14 mouse cellular contexts compared by ENCODE assay signal in the genomic region with DNA sequence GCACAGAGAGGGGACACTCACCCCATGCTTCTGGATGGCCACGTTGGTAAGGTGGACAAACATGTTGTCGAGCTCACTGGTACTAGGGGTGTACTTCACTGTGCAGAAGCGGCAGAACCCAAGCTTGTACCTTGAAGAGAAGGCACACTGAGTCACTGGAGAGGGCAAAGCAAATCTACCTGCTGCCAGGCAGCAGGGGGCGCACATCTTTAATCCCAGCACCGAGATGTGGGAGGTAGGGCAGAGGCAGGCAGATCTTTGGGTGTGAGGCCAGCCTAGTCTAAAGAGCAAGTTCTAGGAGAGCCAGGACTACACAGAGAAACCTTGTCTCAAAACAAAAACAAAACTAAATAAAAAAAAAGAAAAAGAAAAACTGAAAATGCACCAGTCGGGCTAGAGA. TPM values are rescaled to one million over a fixed set of nuclear protein-coding genes. Genes with fewer than 3 reads are reported as not detected.
DNase-seq lines count a peak whose midpoint lies in the region; ATAC-seq and TF ChIP-seq lines count a peak whose summit lies in the region.
"Had no signal": no experiment of that assay in that cellular context is flagged by ENCODE, and none has a peak within 500 bp of the region (broad histone marks: within the 10 kb centered on the region; RNA-seq: fewer than 3 reads in every experiment).

No protein-coding gene starts in this region.

- no peak overlapping the region for H3K4me2 ChIP-seq in lung, embryonic 14.5 days
- no peak overlapping the region for H3K4me2 ChIP-seq in liver, postnatal 0 days (ENCODE audit: low read depth, low read length)
- H3K4me2 ChIP-seq in hindbrain, embryonic 11.5 days (replicated peaks; ENCODE audit: low read depth, low read length): no peak overlapping the region
- no peak overlapping the region for H3K4me2 ChIP-seq in hindbrain, embryonic 16.5 days (ENCODE audit: low read length)
- H3K4me2 ChIP-seq: midbrain, embryonic 12.5 days; neural tube, embryonic 12.5 days had no signal

- no peaks in the 10 kb centered on the region for H3K9me3 ChIP-seq in lung, embryonic 14.5 days (ENCODE audit: low read depth, low read length)
- H3K9me3 ChIP-seq in E14TG2a.4 (ENCODE audit: low read length): no peaks in the 10 kb centered on the region
- H3K9me3 ChIP-seq in liver, postnatal 0 days (ENCODE audit: low read length): no peaks in the 10 kb centered on the region
- H3K9me3 ChIP-seq in hindbrain, embryonic 11.5 days (ENCODE audit: control insufficient read depth, low read length): no peaks in the 10 kb centered on the region
- H3K9me3 ChIP-seq in hindbrain, embryonic 16.5 days (ENCODE audit: control insufficient read depth, low read length): no peaks in the 10 kb centered on the region
- H3K9me3 ChIP-seq: midbrain, embryonic 12.5 days; neural tube, embryonic 12.5 days had no signal

- H3K36me3 ChIP-seq in lung, embryonic 14.5 days (ENCODE audit: insufficient read depth): peaks cover 11% of the 10 kb centered on the region; the same call in 1 of the 2 replicates
- peaks cover 35% of the 10 kb centered on the region for H3K36me3 ChIP-seq in E14TG2a.4 (ENCODE audit: insufficient read depth, low read length)
- H3K36me3 ChIP-seq in liver, postnatal 0 days (replicated peaks; ENCODE audit: insufficient read depth, low read length): no peaks in the 10 kb centered on the region
- H3K36me3 ChIP-seq in hindbrain, embryonic 11.5 days (ENCODE audit: control insufficient read depth, insufficient read depth, low read length): 0 out of 2 replicates have a peak, but pooled peaks cover 2% of the 10 kb centered on the region
- peaks cover 69% of the 10 kb centered on the region for H3K36me3 ChIP-seq in hindbrain, embryonic 16.5 days (ENCODE audit: control insufficient read depth, insufficient read depth, low read length)

- WGBS in cerebellum, adult 2 months: 91% methylated on average over 6 of the region's 6 CpGs
- WGBS in lung, embryonic 14.5 days: 88% methylated on average over 6 of the region's 6 CpGs
- WGBS in liver, postnatal 0 days (ENCODE audit: insufficient replicate concordance): 85% methylated on average over 6 of the region's 6 CpGs
- WGBS in hindbrain, embryonic 11.5 days: 91% methylated on average over 6 of the region's 6 CpGs
- WGBS in hindbrain, embryonic 16.5 days: 89% methylated on average over 6 of the region's 6 CpGs

- H3K4me3 ChIP-seq in cerebellum, adult 2 months (replicated peaks; ENCODE audit: insufficient read depth, low read depth, low read length): no peak overlapping the region
- H3K4me3 ChIP-seq in lung, embryonic 14.5 days (ENCODE audit: low read depth, low read length): no peak overlapping the region
- H3K4me3 ChIP-seq in E14TG2a.4 (replicated peaks; ENCODE audit: low read length): no peak overlapping the region
- H3K4me3 ChIP-seq in liver, postnatal 0 days (ENCODE audit: low read depth, low read length): no peak overlapping the region
- no peak overlapping the region for H3K4me3 ChIP-seq in hindbrain, embryonic 11.5 days (ENCODE audit: low read depth, low read length)
- H3K4me3 ChIP-seq in hindbrain, embryonic 16.5 days (ENCODE audit: low read length): no peak overlapping the region
- H3K4me3 ChIP-seq: midbrain, embryonic 12.5 days; neural tube, embryonic 12.5 days had no signal

- no peak for ATAC-seq in lung, embryonic 14.5 days (ENCODE audit: insufficient read depth)
- no peak for ATAC-seq in liver, postnatal 0 days
- ATAC-seq in hindbrain, embryonic 11.5 days (ENCODE audit: low FRiP score): no peak
- no peak for ATAC-seq in hindbrain, embryonic 16.5 days
- ATAC-seq: forebrain, embryonic 14.5 days had no signal

- no peaks in the 10 kb centered on the region for H3K4me1 ChIP-seq in cerebellum, adult 2 months (ENCODE audit: control insufficient read depth, insufficient read depth, low read length)
- H3K4me1 ChIP-seq in lung, embryonic 14.5 days (ENCODE audit: insufficient read depth): no peaks in the 10 kb centered on the region
- H3K4me1 ChIP-seq in E14TG2a.4 (replicated peaks; ENCODE audit: low read depth, low read length): peaks cover 49% of the 10 kb centered on the region
- H3K4me1 ChIP-seq in liver, postnatal 0 days (ENCODE audit: insufficient read depth): 0 out of 2 replicates have a peak, but pooled peaks cover 5% of the 10 kb centered on the region
- H3K4me1 ChIP-seq in hindbrain, embryonic 11.5 days (replicated peaks; ENCODE audit: control insufficient read depth, insufficient read depth, low read length): no peaks in the 10 kb centered on the region
- no peaks in the 10 kb centered on the region for H3K4me1 ChIP-seq in hindbrain, embryonic 16.5 days (ENCODE audit: control insufficient read depth, insufficient read depth, low read depth, low read length)
- H3K4me1 ChIP-seq: midbrain, embryonic 12.5 days; neural tube, embryonic 12.5 days had no signal

- no peak for TF ChIP-seq POLR2A in cerebellum, adult 2 months (IDR thresholded peaks at IDR 0.05; ENCODE audit: borderline replicate concordance, insufficient read depth, low read length)

- TF ChIP-seq EP300 in liver, postnatal 0 days (IDR thresholded peaks at IDR 0.05; ENCODE audit: low read depth): no peak

- H3K27me3 ChIP-seq in cerebellum, adult 2 months (ENCODE audit: control insufficient read depth, insufficient read depth, low read length): no peaks in the 10 kb centered on the region
- no peaks in the 10 kb centered on the region for H3K27me3 ChIP-seq in lung, embryonic 14.5 days (ENCODE audit: insufficient read depth, low read length)
- no peaks in the 10 kb centered on the region for H3K27me3 ChIP-seq in E14TG2a.4 (ENCODE audit: insufficient read depth, low read length)
- no peaks in the 10 kb centered on the region for H3K27me3 ChIP-seq in liver, postnatal 0 days (ENCODE audit: insufficient read depth, low read length)
- no peaks in the 10 kb centered on the region for H3K27me3 ChIP-seq in hindbrain, embryonic 11.5 days (ENCODE audit: control insufficient read depth, insufficient read depth, low read length)
- H3K27me3 ChIP-seq in hindbrain, embryonic 16.5 days (replicated peaks; ENCODE audit: control insufficient read depth, insufficient read depth, low read length): no peaks in the 10 kb centered on the region
- H3K27me3 ChIP-seq: midbrain, embryonic 12.5 days; neural tube, embryonic 12.5 days had no signal

- no peak overlapping the region for H3K27ac ChIP-seq in cerebellum, adult 2 months (ENCODE audit: insufficient read depth, low read length)
- no peak overlapping the region for H3K27ac ChIP-seq in lung, embryonic 14.5 days (ENCODE audit: low read depth)
- no peak overlapping the region for H3K27ac ChIP-seq in liver, postnatal 0 days (ENCODE audit: low read depth)
- no peak overlapping the region for H3K27ac ChIP-seq in hindbrain, embryonic 11.5 days (ENCODE audit: low read depth, low read length)
- H3K27ac ChIP-seq in hindbrain, embryonic 16.5 days (ENCODE audit: low read depth, low read length): no peak overlapping the region
- H3K27ac ChIP-seq: midbrain, embryonic 12.5 days; neural tube, embryonic 12.5 days had no signal

- DNase-seq in cerebellum, adult 2 months: no peak
- no peak for DNase-seq in cerebellum, adult 9-11 months
- DNase-seq in lung, embryonic 14.5 days: no peak
- no peak for DNase-seq in lung, postnatal 10 days
- no peak for DNase-seq in liver, postnatal 0 days
- no peak for DNase-seq in hindbrain, embryonic 11.5 days (ENCODE audit: low spot score)
- DNase-seq: cerebellum, postnatal 36 days; gastrocnemius, postnatal 36 days; right cerebral cortex, adult 18-20 months had no signal

- peak; percentile 7; the same call in 1 of the 2 replicates for TF ChIP-seq CTCF in cerebellum, adult 2 months (IDR thresholded peaks at IDR 0.05; ENCODE audit: borderline replicate concordance, insufficient read depth, low read depth, low read length)
- TF ChIP-seq CTCF in lung, embryonic 14.5 days (IDR thresholded peaks at IDR 0.05; ENCODE audit: low read depth): peak; percentile 16; the same call in 1 of the 2 replicates
- peak; percentile 66 for TF ChIP-seq CTCF in E14TG2a.4 (conservative IDR thresholded peaks at IDR 0.05; ENCODE audit: low read length)
- TF ChIP-seq CTCF in liver, postnatal 0 days (IDR thresholded peaks at IDR 0.05; ENCODE audit: low read depth): peak; percentile 48

- H3K9ac ChIP-seq in lung, embryonic 14.5 days: no peak overlapping the region
- no peak overlapping the region for H3K9ac ChIP-seq in liver, postnatal 0 days (replicated peaks)
- H3K9ac ChIP-seq in hindbrain, embryonic 11.5 days (ENCODE audit: low read depth, low read length): no peak overlapping the region
- no peak overlapping the region for H3K9ac ChIP-seq in hindbrain, embryonic 16.5 days (ENCODE audit: low read depth, low read length)
- H3K9ac ChIP-seq: midbrain, embryonic 12.5 days; neural tube, embryonic 12.5 days had no signal

RNA-seq across cellular contexts. Expression of a gene that starts 13.4 kb away (rescaled TPM):
- 33.9 and 36.8 TPM in 2 replicates for polyA plus RNA-seq in cerebellum, adult 2 months (2012; rRNA removed)
- 13.8 and 15.1 TPM in 2 replicates for polyA plus RNA-seq in lung, embryonic 14.5 days (2014; fragmentation: Nextera tagmentation; extraction: Ambion mirVana)
- polyA plus RNA-seq in liver, postnatal 0 days (2015; fragmentation: Nextera tagmentation; extraction: Ambion mirVana): 2.7 and 3.2 TPM in 2 replicates
- polyA plus RNA-seq in hindbrain, embryonic 11.5 days (2014; fragmentation: Nextera tagmentation; extraction: Ambion mirVana): 37.0 and 38.9 TPM in 2 replicates
- polyA plus RNA-seq in hindbrain, embryonic 16.5 days (2015; fragmentation: Nextera tagmentation; extraction: Ambion mirVana): 119 and 127 TPM in 2 replicates

RNA-seq across cellular contexts. Expression of a gene that starts 29.4 kb away (rescaled TPM):
- 0.31 and 0.84 TPM in 2 replicates for polyA plus RNA-seq in cerebellum, adult 2 months (2012; rRNA removed)
- 12.1 and 14.2 TPM in 2 replicates for polyA plus RNA-seq in lung, embryonic 14.5 days (2014; fragmentation: Nextera tagmentation; extraction: Ambion mirVana)
- 6.2 and 6.4 TPM in 2 replicates for polyA plus RNA-seq in liver, postnatal 0 days (2015; fragmentation: Nextera tagmentation; extraction: Ambion mirVana)
- 2.1 and 3.3 TPM in 2 replicates for polyA plus RNA-seq in hindbrain, embryonic 11.5 days (2014; fragmentation: Nextera tagmentation; extraction: Ambion mirVana)
- polyA plus RNA-seq in hindbrain, embryonic 16.5 days (2015; fragmentation: Nextera tagmentation; extraction: Ambion mirVana): 0.29 and 0.65 TPM in 2 replicates

RNA-seq across cellular contexts. Expression of a gene that starts 32.9 kb away (rescaled TPM):
- 84.7 and 94.9 TPM in 2 replicates for polyA plus RNA-seq in cerebellum, adult 2 months (2012; rRNA removed)
- polyA plus RNA-seq in lung, embryonic 14.5 days (2014; fragmentation: Nextera tagmentation; extraction: Ambion mirVana): 62.3 and 63.8 TPM in 2 replicates
- 20.6 and 24.3 TPM in 2 replicates for polyA plus RNA-seq in liver, postnatal 0 days (2015; fragmentation: Nextera tagmentation; extraction: Ambion mirVana)
- 40.9 and 43.2 TPM in 2 replicates for polyA plus RNA-seq in hindbrain, embryonic 11.5 days (2014; fragmentation: Nextera tagmentation; extraction: Ambion mirVana)
- polyA plus RNA-seq in hindbrain, embryonic 16.5 days (2015; fragmentation: Nextera tagmentation; extraction: Ambion mirVana): 26.9 and 32.1 TPM in 2 replicates

Comparison
In these comparisons a context has a peak if more than half of its experiments do, and no peak if none do; other contexts are left out.
1. CTCF ChIP-seq: peak in every context shown above with its lines; median percentile 66 in E14TG2a.4; 48 in liver, postnatal 0 days; 16 in lung, embryonic 14.5 days; 7 in cerebellum, adult 2 months.